Mouse (Mus musculus) neural tube, embryonic 13.5 days (tissue): ENCODE data around the gene Ttc9. TPM values are rescaled to one million over a fixed set of nuclear protein-coding genes. Genes with fewer than 3 reads are reported as not detected.

Experiments used
- ATAC-seq: fragments of 200-750 bp; cut with Nextera tagmentation; 2 replicates; pipeline ENCODE4 v1.8.0; 2017; ENCODE audit warnings: low read depth, mild to moderate bottlenecking, moderate TSS enrichment, moderate library complexity
- H3K27ac ChIP-seq: fragments of 300-500 bp; sonication (generic); replicated peaks from 2 replicates; pipeline ENCODE4 v1.5.1; 2015; ENCODE audit warnings: moderate library complexity, mild to moderate bottlenecking, inconsistent platforms
- H3K27me3 ChIP-seq: fragments of 300-500 bp; sonication (generic); 2 replicates; pipeline ENCODE4 v1.6.1; 2015; ENCODE audit warnings: mild to moderate bottlenecking, inconsistent platforms
- H3K36me3 ChIP-seq: fragments of 300-500 bp; sonication (generic); 2 replicates; pipeline ENCODE4 v1.6.1; 2015; ENCODE audit warnings: mild to moderate bottlenecking, inconsistent platforms
- H3K4me1 ChIP-seq: fragments of 300-500 bp; sonication (generic); replicated peaks from 2 replicates; pipeline ENCODE4 v1.6.1; 2015; ENCODE audit warnings: inconsistent platforms
- H3K4me2 ChIP-seq: fragments of 300-500 bp; sonication (generic); 2 replicates; pipeline ENCODE4 v1.6.1; 2015; ENCODE audit warnings: inconsistent platforms, mild to moderate bottlenecking, moderate library complexity
- H3K4me3 ChIP-seq: fragments of 300-500 bp; sonication (generic); 2 replicates; pipeline ENCODE4 v1.5.1; 2015; ENCODE audit warnings: mild to moderate bottlenecking, inconsistent platforms
- H3K9ac ChIP-seq: fragments of 300-500 bp; sonication (generic); 2 replicates; pipeline ENCODE4 v1.6.1; 2015; ENCODE audit warnings: moderate library complexity, mild to moderate bottlenecking, inconsistent platforms
- H3K9me3 ChIP-seq: fragments of 300-500 bp; sonication (generic); 2 replicates; pipeline ENCODE4 v1.6.1; 2016; ENCODE audit warnings: inconsistent platforms
- WGBS: fragments of 180-500 bp; shearing (Covaris S2); methylation state at CpG from one replicate; pipeline ENCODE4 v1.1.7; 2015; 5-methylcytosine and 5-hydroxymethylcytosine counted together
- polyA plus RNA-seq: library from polyadenylated mRNA; unstranded; fragments of >200 nt; fragmentation: Nextera tagmentation; extraction: Ambion mirVana; gene quantifications from 2 replicates; pipeline ENCODE4 v1.2.1, GENCODE M21; 2015

Ttc9 gene
- polyA plus RNA-seq, 1 experiment from 2014 or later, result 14.2 TPM

DNA sequence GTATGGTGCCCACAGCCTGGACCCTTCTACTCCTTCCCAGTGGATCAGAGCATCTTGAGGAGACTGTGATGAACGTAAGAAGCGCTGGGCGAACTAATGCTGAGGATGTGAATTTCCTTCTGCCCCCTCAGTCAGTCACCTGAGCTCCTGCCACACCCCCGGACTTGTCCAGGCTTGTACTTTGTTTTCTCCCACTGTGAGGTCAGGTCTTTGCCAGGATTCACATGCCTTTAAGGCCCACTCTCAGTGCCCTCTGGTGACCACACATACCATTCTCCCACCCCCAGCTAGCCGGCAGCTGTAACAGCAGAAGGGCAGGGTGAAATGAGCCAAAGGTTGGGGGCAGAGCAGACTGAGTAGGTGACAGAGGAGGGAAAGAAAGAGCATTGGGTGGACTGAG is 32.9 kb downstream of the Ttc9 start:
- H3K27ac ChIP-seq, result no peak overlapping the region
- no peaks in the 10 kb centered on the region for H3K4me1 ChIP-seq
- WGBS, result 88% methylated on average over 5 of the region's 5 CpGs

DNA sequence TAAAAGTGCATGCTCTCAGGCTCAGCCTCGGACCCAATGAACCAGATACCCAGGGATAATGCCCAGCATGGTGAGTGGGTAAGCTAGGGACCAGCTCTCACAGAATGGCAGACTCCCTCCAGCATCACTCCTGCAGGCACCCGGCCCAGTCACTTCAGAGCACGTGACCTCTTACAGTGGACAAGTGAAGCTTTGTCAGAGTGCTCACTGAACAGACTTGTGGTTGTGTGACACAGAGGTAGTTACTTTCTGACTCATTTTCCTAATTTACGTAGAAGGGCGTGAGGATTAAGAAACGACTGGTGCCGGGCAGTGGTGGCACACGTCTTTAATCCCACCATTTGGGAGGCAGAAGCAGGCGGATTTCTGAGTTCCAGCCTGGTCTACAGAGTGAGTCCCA is 37.4 kb downstream of the Ttc9 start:
- no peak for ATAC-seq
- Histone ChIP-seq H3K9ac (no peak overlapping the region), H3K27ac (no peak overlapping the region), H3K36me3 (peaks cover 28% of the 10 kb centered on the region), H3K4me1 (no peaks in the 10 kb centered on the region), H3K4me2 (no peak overlapping the region), H3K9me3 (no peaks in the 10 kb centered on the region), H3K27me3 (no peaks in the 10 kb centered on the region), H3K4me3 (no peak overlapping the region)
- WGBS, result 84% methylated on average over 9 of the region's 9 CpGs

More for the DNA sequence above, 32.9 kb downstream of the Ttc9 start:
- no peaks in the 10 kb centered on the region for H3K27me3 ChIP-seq
- ATAC-seq, result no peak
- no peaks in the 10 kb centered on the region for H3K9me3 ChIP-seq
- H3K9ac ChIP-seq, result no peak overlapping the region
- H3K4me2 ChIP-seq, result no peak overlapping the region
- no peak overlapping the region for H3K4me3 ChIP-seq
- H3K36me3 ChIP-seq, result peaks cover 49% of the 10 kb centered on the region

DNA sequence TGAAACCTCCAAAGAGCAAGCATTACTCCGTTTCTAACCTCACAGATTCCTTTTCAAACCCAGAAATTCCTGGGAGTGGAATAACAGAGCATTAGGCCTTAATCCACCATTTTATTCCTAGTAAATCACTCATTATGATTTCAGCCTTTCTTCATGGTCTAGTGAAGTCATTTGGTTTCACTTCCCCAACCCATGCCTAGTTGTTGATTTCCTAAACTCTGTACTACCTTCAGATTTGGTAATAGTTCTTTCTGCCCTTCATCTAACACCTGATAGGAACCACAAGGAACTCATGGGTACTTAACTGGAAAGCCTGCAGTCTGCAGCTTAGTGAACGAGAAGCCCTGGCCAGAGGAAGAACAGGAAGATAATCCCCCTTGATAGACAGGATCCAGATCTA is 44.5 kb downstream of the Ttc9 start:
- no peaks in the 10 kb centered on the region for H3K36me3 ChIP-seq
- no peak for ATAC-seq
- no peaks in the 10 kb centered on the region for H3K4me1 ChIP-seq
- no peak overlapping the region for H3K27ac ChIP-seq
- H3K4me2 ChIP-seq, result no peak overlapping the region
- no peaks in the 10 kb centered on the region for H3K27me3 ChIP-seq
- no peaks in the 10 kb centered on the region for H3K9me3 ChIP-seq
- no peak overlapping the region for H3K4me3 ChIP-seq
- no peak overlapping the region for H3K9ac ChIP-seq
- WGBS, result 72% methylated on average over 2 of the region's 2 CpGs

DNA sequence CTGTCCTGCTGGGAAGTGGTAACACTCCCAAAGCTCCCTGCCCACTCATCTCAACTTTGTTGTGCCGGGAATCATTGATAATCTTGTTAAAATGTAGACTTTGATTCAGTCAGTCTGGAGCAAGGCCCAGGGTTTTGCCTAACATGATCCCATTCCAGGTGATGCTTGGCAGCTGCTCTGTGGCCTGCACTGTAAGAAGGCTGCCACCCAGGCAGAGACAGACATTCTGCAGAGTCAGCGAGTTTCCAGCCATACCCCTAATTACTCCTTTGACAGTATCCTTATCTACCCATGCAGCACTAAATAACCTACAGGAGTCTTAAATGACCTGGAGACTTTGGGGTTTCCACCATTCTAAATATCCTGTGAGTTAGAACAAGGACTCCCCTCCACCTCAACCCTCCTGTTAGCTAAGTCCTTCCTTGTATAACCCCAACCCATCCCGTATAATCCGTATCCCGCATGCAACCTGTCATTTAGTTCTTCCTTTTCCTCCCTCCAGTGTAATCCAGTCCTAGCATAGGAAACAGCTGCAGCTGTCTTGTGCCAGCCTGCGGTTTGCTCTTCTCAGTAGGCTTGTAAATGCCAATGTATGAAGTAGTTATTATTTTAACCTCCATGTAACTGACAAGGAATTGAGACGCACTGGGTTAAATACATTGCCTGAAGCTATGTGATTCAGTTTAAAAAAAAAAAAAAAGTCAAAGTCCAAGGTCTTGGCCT is 48.9 kb downstream of the Ttc9 start:
- Histone ChIP-seq H3K9ac (no peak overlapping the region), H3K9me3 (no peaks in the 10 kb centered on the region), H3K27me3 (no peaks in the 10 kb centered on the region), H3K4me3 (no peak overlapping the region), H3K4me2 (no peak overlapping the region), H3K4me1 (peaks cover 5% of the 10 kb centered on the region), H3K36me3 (no peaks in the 10 kb centered on the region), H3K27ac (no peak overlapping the region)
- WGBS, result 79% methylated on average over 7 of the region's 7 CpGs
- no peak for ATAC-seq

DNA sequence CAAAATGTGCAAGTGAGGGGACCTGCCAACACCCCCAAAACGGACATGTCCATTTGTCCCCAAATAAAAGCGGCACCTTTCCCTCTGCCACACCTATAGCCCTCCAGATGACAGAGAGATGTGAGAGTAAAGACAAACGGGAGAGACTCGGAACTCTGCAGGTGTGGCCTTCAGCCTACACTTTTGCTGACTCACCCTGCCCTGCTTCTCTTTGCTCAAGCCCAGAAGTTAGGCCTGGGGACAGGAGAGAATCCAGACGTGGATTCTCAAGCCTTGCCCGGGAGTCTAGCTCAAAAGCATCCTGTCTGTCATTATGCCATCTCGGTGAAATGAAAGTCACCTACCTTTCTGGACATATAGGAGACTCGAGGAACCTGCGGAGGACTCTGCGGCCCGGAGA is 52.3 kb downstream of the Ttc9 start:
- H3K27me3 ChIP-seq, result no peaks in the 10 kb centered on the region

DNA sequence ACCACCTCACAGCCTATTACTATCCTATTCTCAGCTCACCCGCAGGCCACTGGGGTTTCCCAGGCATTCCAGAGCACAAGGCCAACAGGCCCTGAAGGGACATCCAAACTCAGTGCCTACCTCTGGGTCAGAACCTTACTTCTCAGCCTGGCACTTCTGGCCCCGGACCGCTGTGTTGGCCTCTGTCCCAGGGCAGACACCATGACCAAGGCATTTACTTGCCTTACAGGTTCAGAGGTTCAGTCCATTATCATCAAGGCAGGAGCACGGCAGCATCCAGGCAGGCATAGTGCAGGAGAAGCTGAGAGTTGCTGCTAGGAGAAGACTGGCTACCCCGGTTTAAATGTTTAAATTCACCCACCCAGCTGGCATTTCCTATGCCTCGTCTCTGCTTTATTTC is 53.0 kb downstream of the Ttc9 start:
- no peak overlapping the region for H3K9ac ChIP-seq
- 76% methylated on average over 6 of the region's 6 CpGs for WGBS
- H3K4me3 ChIP-seq, result no peak overlapping the region
- H3K4me1 ChIP-seq, result peaks cover 25% of the 10 kb centered on the region
- no peak overlapping the region for H3K4me2 ChIP-seq
- no peak overlapping the region for H3K27ac ChIP-seq
- no peak for ATAC-seq
- no peaks in the 10 kb centered on the region for H3K9me3 ChIP-seq
- no peaks in the 10 kb centered on the region for H3K36me3 ChIP-seq
- H3K27me3 ChIP-seq, result no peaks in the 10 kb centered on the region

More for the DNA sequence above, 52.3 kb downstream of the Ttc9 start:
- no peaks in the 10 kb centered on the region for H3K36me3 ChIP-seq
- no peak overlapping the region for H3K4me2 ChIP-seq
- H3K9me3 ChIP-seq, result no peaks in the 10 kb centered on the region
- ATAC-seq, result no peak
- no peak overlapping the region for H3K9ac ChIP-seq
- WGBS, result 80% methylated on average over 11 of the region's 11 CpGs
- peaks cover 25% of the 10 kb centered on the region for H3K4me1 ChIP-seq
- no peak overlapping the region for H3K27ac ChIP-seq
- H3K4me3 ChIP-seq, result no peak overlapping the region

DNA sequence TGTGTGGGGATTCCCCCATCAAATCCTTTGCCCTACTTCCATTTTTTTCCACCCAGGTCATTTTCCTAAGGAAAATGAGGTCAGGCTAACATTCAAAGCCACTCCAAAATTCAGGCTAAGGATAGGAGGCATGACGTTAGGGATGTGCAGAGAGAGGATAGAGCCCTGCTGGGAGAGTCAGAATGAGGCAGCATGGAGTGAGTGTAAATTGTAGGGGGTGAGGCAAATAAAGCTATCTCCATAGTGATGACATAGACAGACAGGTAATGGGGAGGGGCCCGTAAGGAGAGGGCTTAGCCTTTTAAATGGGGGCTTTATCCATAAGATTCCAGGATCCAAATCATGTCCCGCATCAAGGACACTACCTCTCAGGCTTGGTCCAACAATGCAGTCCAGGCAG is 54.9 kb downstream of the Ttc9 start:
- H3K27ac ChIP-seq, result peak overlapping the region; percentile 63
- H3K9me3 ChIP-seq, result no peaks in the 10 kb centered on the region
- H3K4me2 ChIP-seq, result peak overlapping the region; percentile 16; the same call in 1 of the 2 replicates
- WGBS, result 42% methylated on average over 3 of the region's 3 CpGs
- no peaks in the 10 kb centered on the region for H3K36me3 ChIP-seq
- H3K27me3 ChIP-seq, result no peaks in the 10 kb centered on the region
- peaks cover 25% of the 10 kb centered on the region for H3K4me1 ChIP-seq
- peak; percentile 60 for ATAC-seq
- H3K9ac ChIP-seq, result 0 out of 2 replicates have a peak overlapping the region, but pooled peaks have one; percentile 41
- no peak overlapping the region for H3K4me3 ChIP-seq

DNA sequence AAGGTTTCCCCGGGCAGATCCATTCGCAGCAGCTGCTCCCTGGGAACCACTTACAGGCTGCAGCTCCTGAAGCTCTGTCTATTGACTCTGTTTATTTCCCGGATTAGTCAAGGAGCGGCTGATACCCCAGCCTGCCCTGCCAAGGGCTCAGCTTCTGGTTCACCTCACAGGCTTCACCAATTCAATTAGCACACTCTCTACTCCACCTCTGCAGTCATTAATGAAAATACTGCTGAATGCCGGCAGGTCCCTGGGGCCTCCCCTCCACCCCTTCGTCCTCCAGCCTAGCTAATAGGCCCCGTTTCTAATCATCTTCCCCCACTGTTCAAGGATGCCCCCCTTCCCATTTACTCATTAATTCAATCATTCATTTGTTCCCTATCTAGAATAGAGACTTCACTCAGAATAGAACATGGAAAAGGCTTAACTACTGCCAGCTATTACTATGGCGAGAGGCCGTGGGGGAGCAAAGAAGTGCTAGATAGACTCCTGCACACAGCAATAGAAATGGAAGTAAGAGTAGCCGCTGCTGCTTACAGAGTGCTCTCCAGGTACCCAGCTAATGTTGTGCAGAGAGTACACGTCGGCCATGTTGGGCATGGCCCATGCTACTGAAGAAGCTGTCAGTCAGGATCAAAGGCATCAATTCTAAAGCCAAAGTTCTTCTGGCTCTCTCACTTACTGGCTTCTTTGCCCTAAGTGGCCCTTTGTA is 55.5 kb downstream of the Ttc9 start:
- H3K27me3 ChIP-seq, result no peaks in the 10 kb centered on the region
- H3K9me3 ChIP-seq, result no peaks in the 10 kb centered on the region
- 37% methylated on average over 12 of the region's 12 CpGs for WGBS
- H3K9ac ChIP-seq, result 0 out of 2 replicates have a peak overlapping the region, but pooled peaks have one; percentile 41
- H3K27ac ChIP-seq, result peak overlapping the region; percentile 63
- peak overlapping the region; percentile 16 for H3K4me2 ChIP-seq
- no peaks in the 10 kb centered on the region for H3K36me3 ChIP-seq
- no peak overlapping the region for H3K4me3 ChIP-seq
- ATAC-seq, result peak; percentile 86
- peaks cover 25% of the 10 kb centered on the region for H3K4me1 ChIP-seq

DNA sequence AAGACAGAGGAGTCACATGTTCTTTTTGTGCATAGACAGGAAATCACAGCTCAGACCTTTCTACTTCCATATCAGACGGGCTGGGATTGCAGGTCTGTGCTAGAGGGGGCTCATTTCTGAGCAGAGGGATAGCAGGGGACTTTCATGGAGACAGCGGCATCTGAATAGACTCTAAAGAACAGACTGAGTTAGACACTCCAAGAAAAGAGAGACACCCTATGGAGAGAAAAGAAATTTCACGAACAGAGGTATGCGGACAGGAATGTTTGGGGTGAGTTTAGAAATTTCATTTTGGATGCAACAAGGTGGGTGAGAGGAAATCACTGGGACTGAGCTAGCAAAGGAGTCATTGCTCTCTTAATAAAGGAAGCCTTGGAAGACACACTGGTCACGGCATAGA is 56.8 kb downstream of the Ttc9 start:
- Histone ChIP-seq H3K27ac (no peak overlapping the region), H3K27me3 (no peaks in the 10 kb centered on the region), H3K4me3 (no peak overlapping the region), H3K36me3 (no peaks in the 10 kb centered on the region), H3K9ac (no peak overlapping the region), H3K4me2 (no peak overlapping the region), H3K9me3 (no peaks in the 10 kb centered on the region), H3K4me1 (peaks cover 25% of the 10 kb centered on the region)
- 87% methylated on average over 5 of the region's 5 CpGs for WGBS
- ATAC-seq, result no peak

DNA sequence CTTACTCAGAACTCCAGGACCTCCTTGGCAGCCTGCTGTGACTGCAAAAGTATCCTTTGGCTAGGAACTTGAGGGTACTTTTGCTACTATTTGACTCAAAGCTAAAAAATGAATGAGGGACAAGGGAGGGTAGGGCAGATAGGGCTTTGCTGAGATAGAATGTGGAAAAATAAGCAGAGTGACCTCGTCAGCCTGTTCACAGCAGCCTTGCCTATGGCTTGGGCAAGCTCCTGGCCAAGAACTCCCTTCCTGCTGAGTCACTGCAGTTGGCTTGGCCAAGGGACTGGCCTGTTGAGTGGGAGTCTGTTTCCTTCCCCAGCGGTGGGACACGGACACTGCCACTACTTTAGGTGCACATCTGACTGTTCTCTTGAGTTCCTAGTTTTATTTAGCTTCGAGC is 57.5 kb downstream of the Ttc9 start:
- no peak overlapping the region for H3K4me3 ChIP-seq
- H3K27me3 ChIP-seq, result no peaks in the 10 kb centered on the region
- no peak for ATAC-seq
- peaks cover 25% of the 10 kb centered on the region for H3K4me1 ChIP-seq
- no peaks in the 10 kb centered on the region for H3K9me3 ChIP-seq
- WGBS, result 94% methylated on average over 4 of the region's 4 CpGs
- no peaks in the 10 kb centered on the region for H3K36me3 ChIP-seq
- no peak overlapping the region for H3K27ac ChIP-seq
- H3K9ac ChIP-seq, result no peak overlapping the region
- H3K4me2 ChIP-seq, result no peak overlapping the region

DNA sequence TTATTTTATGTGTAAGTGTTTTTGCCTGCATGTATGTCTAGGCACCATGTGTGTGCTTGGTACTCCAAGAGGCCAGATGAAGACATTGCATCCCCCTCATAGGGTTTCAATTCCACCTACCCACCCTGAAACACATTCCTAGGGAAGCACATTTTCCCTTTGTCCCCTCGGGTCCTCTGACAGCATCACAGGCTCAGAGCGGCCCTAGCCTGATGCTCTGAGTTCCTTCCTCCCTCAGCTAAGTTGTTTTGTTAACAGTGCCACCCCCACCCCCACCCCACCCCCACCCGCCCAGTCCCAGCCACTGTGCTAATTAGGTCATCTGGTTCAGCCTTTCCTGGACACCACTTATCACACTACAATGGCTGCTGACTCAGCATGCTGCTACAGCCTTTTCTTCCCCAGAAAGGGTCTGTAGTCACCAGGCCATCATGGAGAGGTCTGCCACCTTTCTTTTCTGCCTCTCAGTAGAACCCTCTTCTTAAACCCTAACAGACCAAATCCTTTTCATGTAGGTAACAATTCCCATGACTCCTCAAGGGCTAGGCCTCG is 58.5 kb downstream of the Ttc9 start:
- no peak overlapping the region for H3K4me3 ChIP-seq
- no peaks in the 10 kb centered on the region for H3K27me3 ChIP-seq
- WGBS, result 42% methylated on average over 4 of the region's 4 CpGs
- no peak overlapping the region for H3K9ac ChIP-seq
- no peak overlapping the region for H3K27ac ChIP-seq
- no peaks in the 10 kb centered on the region for H3K36me3 ChIP-seq
- no peak for ATAC-seq
- H3K4me2 ChIP-seq, result no peak overlapping the region
- H3K9me3 ChIP-seq, result no peaks in the 10 kb centered on the region
- peaks cover 25% of the 10 kb centered on the region for H3K4me1 ChIP-seq

DNA sequence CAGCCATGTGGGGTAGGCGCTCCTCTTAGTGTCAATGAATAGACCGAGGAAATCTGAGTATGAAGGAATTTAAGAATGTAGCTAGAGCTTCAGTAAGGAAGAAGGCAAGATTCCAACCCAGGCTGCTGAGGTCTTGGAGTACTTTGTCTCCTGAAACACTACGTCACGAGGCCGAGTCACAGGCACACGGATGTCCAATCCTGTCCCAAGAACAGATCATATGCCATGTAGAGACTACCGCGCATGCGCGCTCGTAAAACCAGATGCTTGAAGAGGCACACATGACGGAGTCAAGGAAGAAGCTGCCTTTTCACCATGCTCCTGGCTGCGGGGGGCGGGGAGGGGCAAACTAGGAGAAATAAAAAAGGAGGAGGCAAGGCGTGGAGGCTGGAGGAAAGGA is 59.1 kb downstream of the Ttc9 start:
- no peak for ATAC-seq
- H3K27ac ChIP-seq, result no peak overlapping the region
- WGBS, result 93% methylated on average over 15 of the region's 15 CpGs
- no peak overlapping the region for H3K4me2 ChIP-seq
- H3K9ac ChIP-seq, result no peak overlapping the region
- H3K27me3 ChIP-seq, result no peaks in the 10 kb centered on the region
- H3K4me3 ChIP-seq, result no peak overlapping the region
- no peaks in the 10 kb centered on the region for H3K36me3 ChIP-seq
- peaks cover 19% of the 10 kb centered on the region for H3K4me1 ChIP-seq
- no peaks in the 10 kb centered on the region for H3K9me3 ChIP-seq
